Mouse (Mus musculus) WW6 (cell line): ENCODE measurements at regions not wholly inside any gene's neighbourhood (a gene's known extent, or its start where the extent isn't known, plus 50 kb on each side); places are given as distances from the start of the nearest gene placed in this dataset.

Experiments
- DNase-seq: peaks from one replicate; pipeline ENCODE4 v3.0.0-alpha.2; 2013; ENCODE audit warnings: low read depth, low spot score

DNA sequence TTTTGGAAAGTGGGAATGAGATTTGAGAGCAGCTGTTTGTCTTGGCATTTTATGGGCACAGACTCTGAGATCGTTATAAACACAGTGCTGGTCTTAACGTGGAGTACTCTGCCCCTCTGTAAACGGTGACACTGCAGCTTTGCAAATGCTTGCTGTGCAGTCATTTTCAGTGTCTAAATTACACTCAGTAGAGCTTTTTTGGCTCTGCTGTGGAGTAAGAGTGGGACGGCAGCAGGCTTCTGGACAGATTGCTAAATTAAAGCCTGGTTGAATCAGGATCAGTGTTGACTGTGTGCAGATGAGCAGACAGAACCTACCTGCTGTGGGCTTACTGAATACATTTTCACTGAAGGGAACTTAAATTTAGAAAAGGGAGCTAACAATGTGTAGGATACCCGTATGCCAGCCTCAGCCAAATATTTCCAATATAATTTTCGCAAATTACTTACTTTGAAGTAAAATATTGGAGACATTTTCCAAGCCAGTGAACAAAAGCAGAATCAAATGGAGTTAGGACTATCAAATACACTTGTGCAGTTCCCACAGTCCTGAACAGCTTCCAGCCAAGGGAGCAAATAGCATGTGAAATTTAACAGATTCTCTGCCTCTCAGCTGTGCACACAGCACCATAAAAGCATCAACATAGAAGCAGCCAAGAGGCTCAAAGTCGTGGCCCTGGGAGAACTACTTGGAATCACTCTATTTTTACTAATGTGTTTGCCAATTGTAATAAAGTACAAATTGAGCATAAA is 148.1 kb upstream of the Stac start:
- no peak for DNase-seq

DNA sequence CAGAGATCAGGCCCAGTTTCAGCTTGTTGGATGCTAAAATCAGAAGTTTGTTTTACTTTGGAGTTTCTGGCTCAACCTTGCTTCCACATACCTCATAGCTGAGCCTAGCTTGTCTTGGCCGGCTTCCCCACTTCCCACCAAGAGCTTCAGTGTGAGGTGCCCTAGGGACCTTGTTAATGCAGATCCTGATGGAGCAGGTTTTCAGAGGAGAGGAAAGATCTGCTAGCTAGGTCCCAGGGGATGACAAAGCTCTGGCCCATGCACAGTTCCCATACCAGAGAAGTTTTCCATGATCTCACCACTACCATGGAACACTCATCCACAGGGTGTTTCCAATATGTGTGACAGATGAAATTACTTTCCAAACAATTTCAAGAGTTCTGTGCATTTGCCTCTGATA is 131.9 kb upstream of the Stac start:
- DNase-seq, result no peak

DNA sequence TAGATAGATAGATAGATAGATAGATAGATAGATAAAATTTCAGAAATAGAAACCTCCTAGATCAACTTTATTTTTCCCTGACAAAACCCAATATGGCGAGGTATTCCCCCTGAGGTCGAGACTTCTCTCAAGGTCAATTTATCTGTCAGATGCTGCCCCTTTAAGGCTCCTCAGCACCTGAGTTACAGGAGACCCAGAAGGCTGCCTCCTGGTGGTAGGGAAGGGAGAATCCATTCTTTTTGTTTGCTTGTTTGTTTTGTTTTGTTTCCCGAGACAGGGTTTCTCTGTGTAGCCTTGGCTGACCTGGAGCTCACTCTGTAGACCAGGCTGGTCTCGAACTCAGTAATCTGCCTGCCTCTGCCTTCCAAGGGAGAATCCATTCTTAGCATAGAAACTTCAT is 127.3 kb upstream of the Stac start:
- no peak for DNase-seq

DNA sequence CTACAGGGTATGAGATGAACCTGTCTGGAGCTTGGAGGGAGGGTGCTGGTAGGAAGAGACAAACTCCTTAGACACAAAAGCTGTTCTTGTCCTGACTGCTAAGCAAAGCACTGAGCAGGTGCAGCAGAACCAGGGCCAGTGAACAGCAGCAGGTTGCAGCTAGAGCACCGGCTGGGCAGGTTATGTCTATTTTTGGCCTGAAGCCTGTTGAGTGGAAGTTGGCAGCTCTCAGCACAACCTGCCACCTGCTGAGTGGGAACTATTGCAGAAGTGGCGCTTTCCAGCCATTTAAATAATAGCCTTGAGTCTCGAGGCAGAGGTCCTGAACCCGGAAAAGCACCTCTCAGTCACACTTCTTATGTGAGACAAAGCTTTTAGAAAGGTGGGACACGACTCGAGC is 114.8 kb upstream of the Stac start:
- no peak for DNase-seq

DNA sequence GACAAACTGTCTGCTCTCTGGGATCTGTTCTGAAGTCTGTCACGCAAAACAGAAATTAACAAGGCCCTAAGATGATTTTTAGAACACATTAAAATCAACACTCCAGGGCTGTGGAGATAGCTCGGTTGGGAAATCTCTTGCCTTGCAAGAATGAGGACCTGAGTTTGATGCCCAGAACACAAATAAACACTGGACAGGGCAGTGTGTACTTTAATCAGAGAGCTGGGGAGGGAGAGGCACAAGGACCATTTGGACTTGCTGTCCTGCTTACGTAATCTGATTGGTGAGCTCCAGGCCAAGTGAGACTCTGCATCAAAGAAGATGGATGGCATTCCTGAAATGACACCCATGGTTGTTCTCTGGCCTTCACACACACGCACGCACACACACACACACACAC is 111.2 kb upstream of the Stac start:
- DNase-seq, result no peak

DNA sequence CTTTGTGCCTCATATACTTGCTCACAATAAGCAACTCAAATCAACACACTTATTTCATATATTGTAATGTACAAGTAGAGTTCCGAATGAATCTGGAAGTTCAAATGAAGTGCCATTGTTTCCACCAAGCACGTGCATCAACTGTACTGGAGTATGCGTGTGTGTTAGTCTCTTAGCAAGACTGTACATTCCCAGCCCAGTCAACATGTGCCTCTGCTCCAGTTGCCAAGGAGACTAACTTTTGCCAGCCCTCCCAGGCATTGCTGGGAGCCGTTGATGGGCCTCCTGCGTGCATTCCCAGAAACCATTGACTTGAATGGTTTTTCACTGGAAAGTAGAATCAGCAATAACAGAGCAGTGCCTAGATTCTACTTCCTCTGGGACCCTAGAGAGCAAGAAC is 110.7 kb upstream of the Stac start:
- DNase-seq, result no peak

DNA sequence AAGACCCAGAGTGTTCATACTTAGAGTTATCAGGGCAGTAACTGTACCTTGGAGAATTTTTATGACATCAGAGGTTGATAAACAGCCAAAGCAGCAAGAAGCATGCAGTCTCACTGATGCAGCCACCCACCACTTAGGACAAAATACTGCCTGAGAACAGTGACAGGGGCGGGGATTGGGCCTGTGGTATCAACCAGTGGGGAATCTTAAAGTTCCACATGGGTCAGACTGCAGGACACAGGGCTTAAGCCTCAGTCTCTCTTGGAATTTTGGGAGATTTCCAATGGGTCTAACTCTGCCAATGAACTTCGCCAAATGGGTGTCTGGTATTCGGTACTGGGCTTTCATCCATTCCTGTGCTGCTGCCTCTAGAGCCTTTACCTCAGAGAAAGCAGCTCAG is 88.8 kb upstream of the Stac start:
- DNase-seq, result no peak

DNA sequence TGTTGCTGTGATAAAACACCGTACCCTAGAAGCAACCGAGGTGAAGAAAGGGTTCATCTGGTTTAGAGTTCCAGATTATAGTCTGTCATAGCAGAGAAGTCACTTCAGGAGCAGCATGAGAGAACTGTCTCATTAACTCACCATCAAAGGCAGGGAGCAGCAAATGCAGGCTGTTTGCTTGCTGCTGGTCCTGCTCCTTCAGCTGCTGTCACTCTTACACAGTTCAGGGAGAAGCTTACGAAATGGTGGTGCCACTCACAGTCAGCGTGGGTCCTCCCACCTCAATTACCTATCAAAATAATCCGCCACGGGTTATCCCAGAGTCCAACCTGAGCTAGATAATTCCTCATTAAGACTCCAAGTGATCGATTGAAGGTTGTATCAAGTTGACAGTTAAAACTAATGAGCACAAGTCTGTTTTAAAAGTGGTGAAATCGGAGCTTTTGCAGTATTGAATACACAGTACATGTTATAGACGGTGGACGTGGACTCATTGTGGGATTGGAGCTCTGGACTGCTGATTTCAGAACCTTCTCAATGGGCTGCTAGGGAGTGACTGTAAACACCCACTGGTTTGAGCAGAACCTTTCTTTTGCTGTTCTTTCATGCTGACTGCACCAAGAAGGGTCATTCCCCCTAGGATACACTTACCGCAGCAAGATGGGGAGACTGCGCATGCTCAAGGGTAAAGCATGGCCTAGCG is 87.4 kb upstream of the Stac start:
- DNase-seq, result no peak

DNA sequence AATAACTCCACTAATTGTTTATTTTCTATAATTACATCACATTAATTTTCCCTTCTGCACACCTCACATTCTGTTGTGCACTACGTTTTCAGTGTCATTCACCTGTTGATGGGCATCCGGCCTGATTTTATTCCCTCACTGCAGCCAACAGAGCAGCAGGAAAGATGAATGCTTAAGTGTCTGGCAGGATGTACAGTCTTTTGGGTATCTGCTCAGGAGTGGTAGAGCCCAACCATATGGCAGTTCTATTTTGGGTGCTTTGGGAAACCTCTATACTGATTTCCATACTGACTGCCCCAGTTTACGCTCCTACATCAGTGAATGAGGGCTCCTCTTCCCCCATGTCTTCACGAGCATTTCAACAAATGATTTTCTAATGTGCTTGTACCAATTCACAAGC is 84.1 kb upstream of the Stac start:
- no peak for DNase-seq

DNA sequence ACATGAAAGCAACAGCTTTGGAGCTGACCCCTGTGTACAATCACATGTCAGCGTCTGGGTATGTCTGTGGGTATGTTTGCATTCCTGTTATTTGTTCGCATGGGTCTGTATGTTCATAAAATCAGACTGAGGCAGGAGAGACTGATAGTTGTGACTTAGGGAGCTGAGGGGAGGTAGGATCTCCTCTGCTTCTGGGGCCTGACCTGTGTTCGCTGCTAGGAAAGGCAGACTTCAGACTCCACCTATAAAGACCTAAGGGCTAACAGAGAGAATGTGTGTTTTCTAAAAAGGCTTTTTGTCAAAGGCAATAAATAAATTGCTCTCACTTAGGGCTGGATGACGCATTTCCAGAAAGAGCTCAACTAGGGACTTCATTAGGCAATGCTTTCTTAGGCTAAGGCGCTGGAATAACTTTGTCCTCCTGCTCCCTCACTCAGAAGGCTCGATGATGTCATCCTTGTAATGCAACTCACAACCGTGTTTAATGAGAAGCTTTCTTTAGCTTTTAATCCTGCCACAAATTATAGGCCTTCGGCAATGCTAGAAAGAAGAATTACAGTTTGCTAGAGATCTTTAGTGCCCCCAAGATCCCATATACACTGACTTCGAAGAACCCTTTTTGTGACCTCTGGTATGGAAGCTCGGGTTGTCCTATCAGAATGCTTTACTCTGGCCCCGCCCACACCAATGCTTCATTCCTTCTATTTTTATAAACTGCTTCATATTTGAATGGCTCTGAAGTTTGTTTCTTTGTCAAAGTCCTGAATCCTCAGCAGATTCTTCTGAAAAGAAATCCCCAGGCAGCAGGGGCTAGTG is 72.7 kb upstream of the Stac start:
- no peak for DNase-seq

DNA sequence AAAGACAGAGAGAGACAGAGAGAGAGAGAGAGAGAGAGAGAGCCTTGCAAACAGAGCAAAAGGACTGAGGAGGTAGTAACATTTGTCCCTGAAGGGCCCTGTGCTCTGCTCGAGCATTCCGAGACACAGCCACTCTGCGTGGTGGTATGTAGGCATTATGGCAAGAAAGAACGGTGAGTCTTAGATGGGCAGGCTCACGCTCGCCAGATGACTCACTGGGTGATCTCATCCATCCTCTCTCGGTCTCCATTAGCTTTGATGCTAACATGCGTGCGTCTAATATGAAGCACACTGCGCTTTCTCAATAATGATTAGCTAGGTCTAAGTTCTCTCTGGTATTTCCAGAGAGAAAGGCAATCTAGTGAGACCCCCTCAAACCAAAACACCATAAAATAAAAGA is 65.1 kb upstream of the Stac start:
- DNase-seq, result no peak

DNA sequence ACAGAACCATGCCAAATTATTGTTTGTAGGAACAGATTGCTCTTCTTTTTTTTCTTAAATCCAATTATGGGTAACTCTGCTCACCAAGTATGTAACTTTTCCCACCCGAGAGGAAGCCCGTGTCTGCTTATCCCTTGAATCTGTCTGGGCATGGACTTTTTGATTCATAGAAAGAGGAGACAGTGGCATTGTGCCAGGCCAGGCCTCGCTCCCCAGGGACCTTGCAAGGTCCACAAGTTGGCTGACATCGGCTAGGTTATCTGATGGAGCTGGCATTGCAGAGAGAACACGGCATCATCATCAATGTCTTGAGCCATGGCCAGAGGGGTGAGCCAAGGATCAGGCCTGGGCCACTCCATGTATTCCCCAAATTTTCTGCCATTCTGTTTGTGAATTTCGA is 56.0 kb upstream of the Stac start:
- no peak for DNase-seq

DNA sequence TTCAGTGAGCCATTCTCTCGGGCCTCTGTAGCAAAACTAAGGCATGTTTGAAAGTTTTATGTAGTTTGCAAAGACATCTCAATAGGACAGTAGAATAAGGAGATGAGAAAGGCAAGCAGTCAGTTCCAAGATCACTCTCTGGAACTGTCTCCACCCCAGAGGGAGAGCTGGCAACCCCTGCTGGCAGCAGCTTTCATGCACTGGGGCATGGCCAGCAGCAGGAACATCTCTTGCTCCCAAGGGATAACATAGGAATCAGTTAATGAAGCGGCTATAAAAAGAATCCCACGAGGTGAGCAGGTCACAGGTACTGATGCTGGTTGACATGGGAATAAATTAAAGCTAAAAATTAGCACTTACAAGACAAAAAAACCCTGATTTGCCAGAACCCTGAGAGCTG is 55.1 kb upstream of the Stac start:
- DNase-seq, result no peak
